ENCODE assay signal across 9 mouse cellular contexts in the genomic region with DNA sequence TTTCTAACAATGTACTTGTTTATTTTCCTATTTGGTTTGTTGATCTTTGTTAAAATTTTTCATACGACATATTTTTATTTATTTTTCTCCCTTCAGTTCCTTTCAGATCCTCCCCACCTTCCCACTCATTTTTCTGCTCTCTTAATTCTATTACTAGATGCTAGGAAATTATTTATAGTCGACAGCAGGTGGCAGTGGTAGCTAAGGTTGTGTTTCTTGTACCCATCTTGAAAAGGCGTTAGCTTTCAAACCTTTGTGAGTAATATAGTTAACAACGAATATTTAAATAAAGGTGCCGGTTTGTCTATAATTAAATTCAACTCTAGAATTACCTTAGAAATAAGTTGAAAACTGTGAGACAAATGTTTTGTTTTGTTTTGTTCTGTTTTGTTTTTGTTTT. TPM values are rescaled to one million over a fixed set of nuclear protein-coding genes. Genes with fewer than 3 reads are reported as not detected.
DNase-seq lines count a peak whose midpoint lies in the region; ATAC-seq and TF ChIP-seq lines count a peak whose summit lies in the region.
"Had no signal": no experiment of that assay in that cellular context is flagged by ENCODE, and none has a peak within 500 bp of the region (broad histone marks: within the 10 kb centered on the region; RNA-seq: fewer than 3 reads in every experiment).

No protein-coding gene starts in this region.

- ATAC-seq in forebrain, embryonic 13.5 days = peak; percentile 51; the same call in 1 of the 2 replicates
- no peak for ATAC-seq in forebrain, embryonic 16.5 days
- ATAC-seq in lung, embryonic 14.5 days (ENCODE audit: insufficient read depth) = no peak
- no peak for ATAC-seq in erythroblast, adult 5-6 weeks (replicated peaks; ENCODE audit: low FRiP score, poor library complexity, severe bottlenecking)

- H3K4me1 ChIP-seq in forebrain, embryonic 13.5 days = no peaks in the 10 kb centered on the region
- no peaks in the 10 kb centered on the region for H3K4me1 ChIP-seq in forebrain, embryonic 16.5 days (replicated peaks; ENCODE audit: control insufficient read depth, insufficient read depth, low read length)
- H3K4me1 ChIP-seq in lung, embryonic 14.5 days (ENCODE audit: insufficient read depth) = no peaks in the 10 kb centered on the region
- H3K4me1 ChIP-seq: midbrain, embryonic 12.5 days had no signal

- H3K9ac ChIP-seq in forebrain, embryonic 13.5 days = no peak overlapping the region
- H3K9ac ChIP-seq in forebrain, embryonic 16.5 days (replicated peaks; ENCODE audit: low read depth, low read length) = no peak overlapping the region
- H3K9ac ChIP-seq in lung, embryonic 14.5 days = no peak overlapping the region
- H3K9ac ChIP-seq: midbrain, embryonic 12.5 days had no signal

- intact Hi-C loops in heart, postnatal 25 days (cut with DNase I) = no loop called here

- no peak overlapping the region for H3K27ac ChIP-seq in forebrain, embryonic 13.5 days
- H3K27ac ChIP-seq in forebrain, embryonic 16.5 days (ENCODE audit: low read length) = no peak overlapping the region
- no peak overlapping the region for H3K27ac ChIP-seq in lung, embryonic 14.5 days (ENCODE audit: low read depth)
- H3K27ac ChIP-seq: midbrain, embryonic 12.5 days had no signal

- TF ChIP-seq CTCF in lung, embryonic 14.5 days (IDR thresholded peaks at IDR 0.05; ENCODE audit: low read depth) = 0 out of 2 replicates have a peak, but pooled peaks have one; percentile 23

- no peaks in the 10 kb centered on the region for H3K27me3 ChIP-seq in forebrain, embryonic 13.5 days
- no peaks in the 10 kb centered on the region for H3K27me3 ChIP-seq in forebrain, embryonic 16.5 days (replicated peaks; ENCODE audit: control insufficient read depth, insufficient read depth, low read length)
- H3K27me3 ChIP-seq in lung, embryonic 14.5 days (ENCODE audit: insufficient read depth, low read length) = no peaks in the 10 kb centered on the region
- H3K27me3 ChIP-seq: midbrain, embryonic 12.5 days had no signal

- no peaks in the 10 kb centered on the region for H3K9me3 ChIP-seq in forebrain, embryonic 13.5 days (replicated peaks)
- H3K9me3 ChIP-seq in forebrain, embryonic 16.5 days (ENCODE audit: control insufficient read depth, low read length) = no peaks in the 10 kb centered on the region
- no peaks in the 10 kb centered on the region for H3K9me3 ChIP-seq in lung, embryonic 14.5 days (ENCODE audit: low read depth, low read length)
- H3K9me3 ChIP-seq: midbrain, embryonic 12.5 days had no signal

- no peaks in the 10 kb centered on the region for H3K36me3 ChIP-seq in forebrain, embryonic 13.5 days (ENCODE audit: poor library complexity, severe bottlenecking)
- H3K36me3 ChIP-seq in forebrain, embryonic 16.5 days (ENCODE audit: control insufficient read depth, insufficient read depth) = no peaks in the 10 kb centered on the region
- no peaks in the 10 kb centered on the region for H3K36me3 ChIP-seq in lung, embryonic 14.5 days (ENCODE audit: insufficient read depth)
- H3K36me3 ChIP-seq: midbrain, embryonic 12.5 days had no signal

- H3K4me2 ChIP-seq in forebrain, embryonic 13.5 days = no peak overlapping the region
- H3K4me2 ChIP-seq in forebrain, embryonic 16.5 days (ENCODE audit: low read length) = no peak overlapping the region
- no peak overlapping the region for H3K4me2 ChIP-seq in lung, embryonic 14.5 days
- H3K4me2 ChIP-seq: midbrain, embryonic 12.5 days had no signal

- DNase-seq in lung, embryonic 14.5 days = peak; percentile 46
- no peak for DNase-seq in lung, postnatal 14 days
- peak; percentile 56 for DNase-seq in embryo, embryonic 10.5 days (ENCODE audit: low spot score)
- peak; percentile 19 for DNase-seq in right cerebral cortex, postnatal 14 days
- no peak for DNase-seq in heart, postnatal 25 days (ENCODE audit: low spot score)

- H3K4me3 ChIP-seq in forebrain, embryonic 13.5 days = no peak overlapping the region
- H3K4me3 ChIP-seq in forebrain, embryonic 16.5 days (replicated peaks; ENCODE audit: low read length) = no peak overlapping the region
- H3K4me3 ChIP-seq in lung, embryonic 14.5 days (ENCODE audit: low read depth, low read length) = no peak overlapping the region
- H3K4me3 ChIP-seq: midbrain, embryonic 12.5 days had no signal

- WGBS in forebrain, embryonic 13.5 days = 45% methylated on average over 5 of the region's 5 CpGs
- 34% methylated on average over 5 of the region's 5 CpGs for WGBS in forebrain, embryonic 16.5 days
- WGBS in lung, embryonic 14.5 days = 46% methylated on average over 5 of the region's 5 CpGs

RNA-seq across cellular contexts. Expression of a gene that starts 26.6 kb away (rescaled TPM):
- 4.5 and 4.9 TPM in 2 replicates for polyA plus RNA-seq in forebrain, embryonic 13.5 days (2015; fragmentation: Nextera tagmentation; extraction: Ambion mirVana)
- polyA plus RNA-seq in forebrain, embryonic 16.5 days (2015; fragmentation: Nextera tagmentation; extraction: Ambion mirVana) = 3.0 and 3.9 TPM in 2 replicates
- 3.4 and 4.4 TPM in 2 replicates for polyA plus RNA-seq in lung, embryonic 14.5 days (2014; fragmentation: Nextera tagmentation; extraction: Ambion mirVana)
- total RNA-seq in heart, postnatal 25 days (2021) = 10 to 100 TPM; 11.9 to 13.0 TPM
- total RNA-seq in erythroblast, adult 5-6 weeks (2015; ENCODE audit: low replicate concordance) = 2.3 and 5.2 TPM in 2 replicates
- total RNA-seq in erythroblast, adult 5-6 weeks (2017; ENCODE audit: low replicate concordance) = 0.51 and 2.0 TPM in 2 replicates

RNA-seq across cellular contexts. Expression of a gene that starts 48.6 kb away (rescaled TPM):
- 13.1 and 13.4 TPM in 2 replicates for polyA plus RNA-seq in forebrain, embryonic 13.5 days (2015; fragmentation: Nextera tagmentation; extraction: Ambion mirVana)
- 5.5 and 6.5 TPM in 2 replicates for polyA plus RNA-seq in forebrain, embryonic 16.5 days (2015; fragmentation: Nextera tagmentation; extraction: Ambion mirVana)
- not detected in 2 replicates for polyA plus RNA-seq in lung, embryonic 14.5 days (2014; fragmentation: Nextera tagmentation; extraction: Ambion mirVana)
- not detected for total RNA-seq in heart, postnatal 25 days (2021)
- not detected in 2 replicates for total RNA-seq in erythroblast, adult 5-6 weeks (2015; ENCODE audit: low replicate concordance)
- total RNA-seq in erythroblast, adult 5-6 weeks (2017; ENCODE audit: low replicate concordance) = not detected in 2 replicates

Comparison
In these comparisons a context has a peak if more than half of its experiments do, and no peak if none do; other contexts are left out.
1. DNase-seq: peak in lung, embryonic 14.5 days (single experiment), embryo, embryonic 10.5 days (single experiment) and right cerebral cortex, postnatal 14 days (single experiment); none in lung, postnatal 14 days (single experiment) and heart, postnatal 25 days (single experiment).